Comparison of ENCODE assay signal across 8 mouse cellular contexts in the genomic region with DNA sequence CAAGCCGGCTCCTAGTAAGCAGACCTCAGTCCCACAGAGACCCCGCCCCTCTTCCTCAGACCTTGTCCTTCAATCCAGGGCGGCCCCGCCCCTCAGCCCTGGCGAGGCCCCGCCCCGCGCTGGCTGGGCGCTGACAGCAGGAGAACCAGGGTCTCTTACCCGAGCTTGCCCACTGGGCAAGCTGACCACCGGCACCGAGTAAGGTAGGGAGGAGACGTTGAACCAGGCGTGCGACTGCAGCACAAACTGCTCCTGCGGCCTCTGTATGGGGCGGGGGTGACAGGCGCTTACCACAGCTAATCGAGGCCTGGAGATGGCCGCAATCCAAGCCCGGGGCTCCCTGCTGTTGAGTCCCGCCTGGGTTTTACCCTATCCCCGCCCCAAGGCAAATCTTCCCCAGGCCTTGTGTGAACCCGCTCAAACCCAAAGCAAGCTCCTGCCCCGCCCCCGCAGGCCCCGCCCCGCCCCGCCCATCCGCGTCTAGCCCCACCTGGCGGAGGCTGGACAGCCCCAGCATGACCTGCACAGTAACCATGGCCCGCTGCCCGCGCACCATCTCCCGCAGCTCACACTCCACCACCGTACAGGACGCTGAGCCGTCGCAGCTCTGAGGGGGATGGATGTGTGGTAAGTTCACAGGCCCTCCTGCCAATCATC. TPM values are rescaled to one million over a fixed set of nuclear protein-coding genes. Genes with fewer than 3 reads are reported as not detected.
DNase-seq lines count a peak whose midpoint lies in the region; TF ChIP-seq lines count a peak whose summit lies in the region.

No protein-coding gene starts in this region.

- no peaks in the 10 kb centered on the region for H3K9me3 ChIP-seq in forebrain, embryonic 10.5 days
- H3K9me3 ChIP-seq in megakaryocyte, embryonic 14.5 days: no peaks in the 10 kb centered on the region

- peaks cover 35% of the 10 kb centered on the region for H3K4me1 ChIP-seq in forebrain, embryonic 10.5 days
- H3K4me1 ChIP-seq in megakaryocyte, embryonic 14.5 days: peaks cover 70% of the 10 kb centered on the region

- no peaks in the 10 kb centered on the region for H3K36me3 ChIP-seq in forebrain, embryonic 10.5 days (replicated peaks)
- peaks cover 91% of the 10 kb centered on the region for H3K36me3 ChIP-seq in megakaryocyte, embryonic 14.5 days (replicated peaks; ENCODE audit: low read length)

- 0 out of 2 replicates have a peak, but pooled peaks have one; percentile 21 for TF ChIP-seq POLR2A in brain, embryonic 14.5 days (IDR thresholded peaks at IDR 0.05; ENCODE audit: borderline replicate concordance, extremely low read depth, insufficient read depth, insufficient read length, poor library complexity, severe bottlenecking)

- WGBS in forebrain, embryonic 10.5 days: under 1% methylated on average over 38 of the region's 40 CpGs

- H3K27me3 ChIP-seq in forebrain, embryonic 10.5 days (ENCODE audit: poor library complexity, severe bottlenecking): peaks cover 71% of the 10 kb centered on the region
- no peaks in the 10 kb centered on the region for H3K27me3 ChIP-seq in megakaryocyte, embryonic 14.5 days (replicated peaks)

- H3K27ac ChIP-seq in forebrain, embryonic 10.5 days: peak overlapping the region; percentile 54

- peak overlapping the region; percentile 63 for H3K4me3 ChIP-seq in forebrain, embryonic 10.5 days
- H3K4me3 ChIP-seq in megakaryocyte, embryonic 14.5 days (replicated peaks): peak overlapping the region; percentile 69

- peak; percentile 20; the same call in 1 of the 2 replicates for TF ChIP-seq CTCF in brain, embryonic 14.5 days (IDR thresholded peaks at IDR 0.05; ENCODE audit: borderline replicate concordance, extremely low read depth, insufficient read depth, insufficient read length)

- DNase-seq in adrenal gland, adult 18-20 months (ENCODE audit: low spot score in 2 of 2): peak; percentile 62 to 68
- no peak for DNase-seq in adrenal gland, postnatal 4 days (ENCODE audit: low spot score in 2 of 2)
- peak; percentile 91 for DNase-seq in brain, embryonic 14.5 days (ENCODE audit: low read depth)
- peak; percentile 83 for DNase-seq in forebrain, embryonic 10.5 days (ENCODE audit: extremely low spot score, low spot score)
- DNase-seq in heart, postnatal 25 days (ENCODE audit: low spot score): peak; percentile 59
- peak; percentile 42 to 57 for DNase-seq in layer of hippocampus, postnatal 14 days (ENCODE audit: low spot score in 2 of 2)
- peak; percentile 61 for DNase-seq in right cerebral cortex, postnatal 14 days

- intact Hi-C loops in heart, postnatal 25 days (cut with DNase I): no loop called here

RNA-seq across cellular contexts. Expression of a gene that starts 8.4 kb away (rescaled TPM):
- 1 to 10 TPM; 3.4 to 3.5 TPM for total RNA-seq in adrenal gland, adult 18-20 months (2021)
- 10 to 100 TPM; 22.5 to 22.9 TPM for total RNA-seq in adrenal gland, postnatal 4 days (2021)
- 221 and 276 TPM in 2 replicates for polyA plus RNA-seq in brain, embryonic 14.5 days (2012; rRNA removed)
- polyA plus RNA-seq in forebrain, embryonic 10.5 days (2016; fragmentation: Nextera tagmentation; extraction: Ambion mirVana): 2.2 and 2.8 TPM in 2 replicates
- 1 to 10 TPM; 5.8 to 6.5 TPM for total RNA-seq in heart, postnatal 25 days (2021)
- total RNA-seq in layer of hippocampus, postnatal 14 days (2021): 10 to 100 TPM; 86.0 to 97.5 TPM
- 1.7 and 1.8 TPM in 2 replicates for polyA plus RNA-seq in megakaryocyte, embryonic 14.5 days (2012; ENCODE audit: insufficient read depth, low replicate concordance)

RNA-seq across cellular contexts. Expression of a gene that starts 14.1 kb away (rescaled TPM):
- 1 to 10 TPM; 3.4 to 3.6 TPM for total RNA-seq in adrenal gland, adult 18-20 months (2021)
- 1 to 10 TPM; 6.1 to 8.4 TPM for total RNA-seq in adrenal gland, postnatal 4 days (2021)
- 4.8 and 5.3 TPM in 2 replicates for polyA plus RNA-seq in brain, embryonic 14.5 days (2012; rRNA removed)
- polyA plus RNA-seq in forebrain, embryonic 10.5 days (2016; fragmentation: Nextera tagmentation; extraction: Ambion mirVana): 5.0 and 6.4 TPM in 2 replicates
- total RNA-seq in heart, postnatal 25 days (2021): 1 to 10 TPM; 3.5 to 4.5 TPM
- 1 to 10 TPM; 2.3 to 2.7 TPM for total RNA-seq in layer of hippocampus, postnatal 14 days (2021)
- 3,342 and 4,614 TPM in 2 replicates for polyA plus RNA-seq in megakaryocyte, embryonic 14.5 days (2012; ENCODE audit: insufficient read depth, low replicate concordance)

RNA-seq across cellular contexts. Expression of a gene that starts 25.8 kb away (rescaled TPM):
- total RNA-seq in adrenal gland, adult 18-20 months (2021): 100 to 1,000 TPM; 156 to 181 TPM
- total RNA-seq in adrenal gland, postnatal 4 days (2021): 100 to 1,000 TPM; 170 to 175 TPM
- polyA plus RNA-seq in brain, embryonic 14.5 days (2012; rRNA removed): 33.2 and 53.0 TPM in 2 replicates
- polyA plus RNA-seq in forebrain, embryonic 10.5 days (2016; fragmentation: Nextera tagmentation; extraction: Ambion mirVana): 66.2 and 70.1 TPM in 2 replicates
- 100 to 1,000 TPM; 101 to 104 TPM for total RNA-seq in heart, postnatal 25 days (2021)
- 10 to 100 TPM; 82.3 to 87.4 TPM for total RNA-seq in layer of hippocampus, postnatal 14 days (2021)
- 44.1 and 152 TPM in 2 replicates for polyA plus RNA-seq in megakaryocyte, embryonic 14.5 days (2012; ENCODE audit: insufficient read depth, low replicate concordance)

RNA-seq across cellular contexts. Expression of a gene that starts 48.1 kb away (rescaled TPM):
- 100 to 1,000 TPM; 461 to 466 TPM for total RNA-seq in adrenal gland, adult 18-20 months (2021)
- total RNA-seq in adrenal gland, postnatal 4 days (2021): 100 to 1,000 TPM; 254 to 261 TPM
- polyA plus RNA-seq in brain, embryonic 14.5 days (2012; rRNA removed): 122 and 129 TPM in 2 replicates
- 255 and 262 TPM in 2 replicates for polyA plus RNA-seq in forebrain, embryonic 10.5 days (2016; fragmentation: Nextera tagmentation; extraction: Ambion mirVana)
- 100 to 1,000 TPM; 163 to 175 TPM for total RNA-seq in heart, postnatal 25 days (2021)
- total RNA-seq in layer of hippocampus, postnatal 14 days (2021): 10 to 100 TPM; 75.6 to 81.8 TPM
- 164 and 165 TPM in 2 replicates for polyA plus RNA-seq in megakaryocyte, embryonic 14.5 days (2012; ENCODE audit: insufficient read depth, low replicate concordance)

Comparison
In these comparisons a context has a peak if more than half of its experiments do, and no peak if none do; other contexts are left out.
1. DNase-seq: peak in adrenal gland, adult 18-20 months (2 of 2), brain, embryonic 14.5 days (single experiment), forebrain, embryonic 10.5 days (single experiment), heart, postnatal 25 days (single experiment), layer of hippocampus, postnatal 14 days (2 of 2) and right cerebral cortex, postnatal 14 days (single experiment); none in adrenal gland, postnatal 4 days (0 of 2).